Mouse (Mus musculus) c-Kit-negative CD71-positive TER-119-positive erythroid progenitor cells, embryonic 14.5 days (primary cell): Measurements from ENCODE around the gene Gm45844.
"Not testable (repeated sequence)": the region's sequence is repeated elsewhere in the genome, so short reads cannot be mapped to it uniquely, and the experiment has no call there.

ENCODE experiments used
- DNase-seq: peaks from one replicate; pipeline ENCODE4 v3.0.0-alpha.2; 2013; ENCODE audit warnings: low read depth, low spot score

Gene Gm45844

DNA sequence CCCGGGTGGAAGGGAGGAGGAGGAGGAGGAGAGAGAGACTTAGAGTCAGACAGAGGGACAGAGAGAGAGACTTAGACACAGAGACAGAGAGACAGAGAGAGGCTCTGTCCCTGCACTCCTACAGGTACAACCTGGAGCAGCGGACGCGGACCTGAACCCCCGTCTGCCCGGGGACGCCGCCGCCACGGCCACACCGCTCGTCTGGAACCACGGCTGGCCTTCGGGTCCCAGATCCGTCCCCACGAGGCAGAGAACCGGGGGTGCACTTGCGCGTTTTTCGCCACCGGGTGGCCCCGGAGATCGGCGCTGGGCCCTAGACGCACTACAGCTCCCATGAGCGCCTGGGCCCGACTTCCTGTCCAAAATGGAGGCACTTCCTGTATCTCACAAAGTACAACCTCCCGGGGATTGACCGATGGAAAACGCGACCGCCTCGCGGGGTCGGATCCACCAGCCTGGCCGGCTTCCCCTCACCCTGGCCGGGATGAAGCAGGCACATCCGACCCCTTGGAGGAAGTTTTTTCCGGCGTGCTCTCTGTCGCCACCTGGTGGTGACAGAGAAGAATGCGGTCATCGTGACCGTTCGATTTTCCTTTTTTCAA, at the start of gene Gm45844:
Gm45844 (minus strand) TSS at position 324 of the 602 bp plus-strand sequence.
- DNase-seq: not testable (repeated sequence)

DNA sequence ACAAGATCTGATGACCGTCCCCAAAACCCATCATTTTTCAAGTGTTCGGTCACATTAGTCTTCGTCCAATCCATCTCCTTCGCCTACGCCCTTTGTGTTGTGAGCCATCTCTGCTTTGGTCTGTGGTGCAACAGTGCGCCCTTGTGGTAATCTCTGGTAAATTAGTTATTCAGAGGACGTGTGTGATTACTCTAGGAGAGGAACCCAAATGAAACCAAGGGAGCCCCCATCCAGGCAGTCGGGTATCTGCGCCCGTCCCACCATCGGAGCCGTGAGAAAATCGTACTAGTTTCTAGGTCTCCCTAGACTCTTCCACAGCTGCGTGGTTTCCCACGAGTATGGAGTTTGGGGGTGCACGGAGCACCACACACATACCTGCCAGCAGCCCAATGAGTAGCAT, 17.5 kb upstream of the Gm45844 start:
- DNase-seq: no peak

DNA sequence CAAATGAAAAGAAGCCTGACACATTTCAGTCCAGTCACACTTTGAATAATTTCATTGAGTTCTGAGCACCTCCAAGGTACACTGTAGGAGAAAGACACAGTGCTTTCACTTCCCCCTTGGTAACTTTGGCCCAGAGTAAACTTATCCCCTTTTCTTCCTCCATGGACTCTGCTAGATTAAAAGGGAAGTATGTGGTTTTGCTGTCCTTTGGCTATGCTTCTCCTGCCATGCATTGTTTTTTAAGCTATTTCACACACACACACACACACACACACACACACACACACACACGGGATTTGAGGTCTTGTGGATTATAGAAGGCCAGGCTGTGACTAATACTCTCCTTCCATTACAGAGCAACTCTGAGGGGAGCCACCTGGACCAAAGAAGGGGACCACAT, 3.3 kb upstream of the Gm45844 start:
- no peak for DNase-seq

GRCm38 (mm10) chr7:7277556-7277955, 533 bp downstream of the Gm45844 start:
- DNase-seq: not testable (repeated sequence)

DNA sequence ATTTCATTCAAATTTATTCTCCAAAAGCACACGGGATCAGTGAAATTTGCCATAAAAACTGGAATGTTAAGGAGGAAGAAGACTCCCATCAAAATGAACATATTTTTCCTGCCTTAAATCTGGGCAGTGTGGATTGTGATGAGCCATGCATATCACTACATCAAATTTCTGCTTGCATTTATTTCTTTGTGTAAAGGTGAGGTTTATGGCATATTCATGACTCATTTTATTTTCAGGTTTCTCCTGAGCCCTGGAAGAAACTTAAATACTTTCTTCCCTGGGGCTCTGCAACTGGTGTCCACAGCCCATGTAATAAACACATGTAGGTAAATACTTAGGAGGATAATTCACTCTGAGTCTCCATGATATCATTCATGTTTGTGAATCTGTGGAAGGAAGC, 30.9 kb downstream of the Gm45844 start, which contains the start of gene Vmn2r29:
Vmn2r29 (minus strand) TSS at position 101 of the 400 bp plus-strand sequence.
- not testable (repeated sequence) for DNase-seq

- not testable (repeated sequence) for DNase-seq
These were observed 68.6 kb downstream of the Gm45844 start, which contains the start of gene Zfp772 for GRCm38 (mm10) chr7:7209313-7210151. Gene Zfp772 (minus strand): TSS chr7:7209998.

DNA sequence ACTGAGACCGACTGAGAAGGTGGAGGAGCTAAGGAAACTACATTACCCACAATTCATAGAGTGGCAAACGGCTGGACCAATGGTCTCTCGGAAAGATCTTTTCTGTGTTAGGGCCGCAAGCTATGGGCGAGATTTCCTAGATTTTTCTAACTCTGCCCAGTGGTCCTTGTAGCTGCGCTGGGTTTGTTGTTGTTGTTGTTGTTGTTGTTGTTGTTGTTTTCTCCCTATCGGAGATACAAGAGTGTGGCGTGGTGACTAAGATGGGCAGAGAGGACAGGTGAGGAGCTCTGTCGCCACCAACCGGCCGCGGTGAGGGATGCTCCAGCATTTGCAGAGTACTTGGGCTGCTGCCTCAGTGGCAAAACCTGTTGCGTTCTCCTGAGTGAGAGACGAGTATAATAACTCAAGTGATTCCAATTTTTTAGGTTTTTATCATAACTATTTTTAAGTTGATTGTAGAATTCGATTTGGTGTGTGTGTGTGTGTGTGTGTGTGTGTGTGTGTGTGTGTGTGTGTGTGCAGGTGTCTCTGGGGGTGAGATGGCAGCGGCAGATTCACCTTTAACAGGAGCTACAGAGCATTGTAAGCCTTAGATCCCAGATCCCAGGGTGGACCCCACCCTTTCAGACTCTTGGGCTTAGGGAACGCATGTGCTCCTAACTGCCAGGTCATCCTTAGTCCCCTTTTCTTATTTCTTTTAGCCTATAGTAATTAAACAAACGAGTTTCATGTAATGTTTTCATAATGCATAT, 89.7 kb downstream of the Gm45844 start:
- DNase-seq: no peak

- DNase-seq: no peak
These were observed 90.5 kb downstream of the Gm45844 start for GRCm38 (mm10) chr7:7187417-7188190.

- DNase-seq: no peak
These were observed 92.2 kb downstream of the Gm45844 start for GRCm38 (mm10) chr7:7185897-7186296.

DNA sequence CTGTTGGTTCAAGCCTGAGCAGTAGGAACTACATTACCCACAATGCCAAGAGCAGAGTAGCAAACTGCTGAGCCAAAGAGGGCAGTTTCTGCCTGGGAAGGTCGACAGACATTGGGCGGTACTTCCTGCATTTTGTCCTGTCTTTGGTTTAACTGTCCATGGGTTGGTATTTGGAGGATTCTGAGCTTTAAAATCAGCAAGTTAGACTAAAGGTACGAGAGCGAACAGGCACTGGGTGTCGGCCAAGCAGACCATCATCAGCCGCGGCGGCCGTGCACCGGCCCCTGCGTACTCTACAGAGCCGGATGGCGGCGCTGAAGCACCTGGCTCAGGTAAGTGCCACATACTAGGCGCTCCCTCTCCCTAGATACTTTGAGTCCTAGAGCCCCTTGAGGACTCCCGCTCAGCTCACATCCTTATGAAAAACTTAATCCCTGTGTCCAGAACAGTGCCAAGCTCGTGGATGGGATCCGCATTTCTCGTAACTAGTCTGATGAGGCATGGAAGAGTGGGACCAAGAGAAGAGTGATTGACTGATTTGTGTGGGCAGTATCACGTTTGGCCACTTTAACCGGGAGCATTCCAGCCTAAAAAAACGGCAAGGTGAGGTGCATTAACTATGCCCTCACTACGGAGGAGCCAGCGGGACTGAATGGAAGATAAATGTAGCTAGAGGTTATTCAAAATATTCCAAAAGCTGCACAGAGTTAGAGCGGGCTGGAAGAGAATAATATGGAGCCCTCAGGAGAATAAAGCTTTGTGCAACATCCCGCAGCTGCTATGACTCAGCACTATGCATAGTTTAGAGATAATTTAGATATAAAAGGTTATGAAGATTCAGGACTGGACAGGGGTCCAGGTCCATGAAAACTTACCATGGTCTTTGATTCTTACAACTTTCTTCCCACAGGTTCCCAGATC, 106.6 kb downstream of the Gm45844 start, which contains the start of gene Zfp418:
Zfp418 (plus strand) TSS at position 104 of the 921 bp plus-strand sequence.
- DNase-seq: no peak
